Mouse (Mus musculus) liver, embryonic 15.5 days (tissue): ENCODE measurements at regions not wholly inside any gene's neighbourhood (a gene's known extent, or its start where the extent isn't known, plus 50 kb on each side); places are given as distances from the start of the nearest gene placed in this dataset.

Experiments used
- ATAC-seq: fragments of 200-750 bp; cut with Nextera tagmentation; 2 replicates; pipeline ENCODE4 v1.8.0; 2017; ENCODE audit warnings: moderate number of reproducible peaks, mild to moderate bottlenecking, moderate library complexity; ENCODE audit not compliant: insufficient read depth
- H3K27ac ChIP-seq: fragments of 300-500 bp; sonication (generic); replicated peaks from 2 replicates; pipeline ENCODE4 v1.5.1; 2015; ENCODE audit warnings: mild to moderate bottlenecking, inconsistent platforms
- H3K27me3 ChIP-seq: fragments of 300-500 bp; sonication (generic); 2 replicates; pipeline ENCODE4 v1.6.1; 2015; ENCODE audit warnings: mild to moderate bottlenecking, inconsistent platforms
- H3K36me3 ChIP-seq: fragments of 300-500 bp; sonication (generic); replicated peaks from 2 replicates; pipeline ENCODE4 v1.6.1; 2015; ENCODE audit warnings: moderate library complexity, mild to moderate bottlenecking, inconsistent platforms
- H3K4me1 ChIP-seq: fragments of 300-500 bp; sonication (generic); replicated peaks from 2 replicates; pipeline ENCODE4 v1.6.1; 2015; ENCODE audit warnings: inconsistent platforms
- H3K4me2 ChIP-seq: fragments of 300-500 bp; sonication (generic); 2 replicates; pipeline ENCODE4 v1.6.1; 2015; ENCODE audit warnings: moderate library complexity, mild to moderate bottlenecking, inconsistent platforms
- H3K4me3 ChIP-seq: fragments of 300-500 bp; sonication (generic); replicated peaks from 2 replicates; pipeline ENCODE4 v1.5.1; 2015; ENCODE audit warnings: mild to moderate bottlenecking, inconsistent platforms
- H3K9ac ChIP-seq: fragments of 300-500 bp; sonication (generic); 2 replicates; pipeline ENCODE4 v1.6.1; 2015; ENCODE audit warnings: moderate library complexity, mild to moderate bottlenecking, inconsistent platforms
- H3K9me3 ChIP-seq: fragments of 300-500 bp; sonication (generic); replicated peaks from 2 replicates; pipeline ENCODE4 v1.6.1; 2016; ENCODE audit warnings: inconsistent platforms
- WGBS: fragments of 180-500 bp; shearing (Covaris S2); methylation state at CpG from one replicate; pipeline ENCODE4 v1.1.7; 2015; ENCODE audit warnings: mixed read lengths; ENCODE audit not compliant: insufficient replicate concordance; 5-methylcytosine and 5-hydroxymethylcytosine counted together

- Histone ChIP-seq H3K9ac (no peak overlapping the region), H3K4me1 (no peaks in the 10 kb centered on the region), H3K36me3 (no peaks in the 10 kb centered on the region), H3K4me2 (no peak overlapping the region), H3K9me3 (no peaks in the 10 kb centered on the region), H3K27ac (no peak overlapping the region), H3K27me3 (no peaks in the 10 kb centered on the region), H3K4me3 (no peak overlapping the region)
- no peak for ATAC-seq
Measured at GRCm38 (mm10) chr11:17647441-17647840, 306.2 kb downstream of the Etaa1 start.

DNA sequence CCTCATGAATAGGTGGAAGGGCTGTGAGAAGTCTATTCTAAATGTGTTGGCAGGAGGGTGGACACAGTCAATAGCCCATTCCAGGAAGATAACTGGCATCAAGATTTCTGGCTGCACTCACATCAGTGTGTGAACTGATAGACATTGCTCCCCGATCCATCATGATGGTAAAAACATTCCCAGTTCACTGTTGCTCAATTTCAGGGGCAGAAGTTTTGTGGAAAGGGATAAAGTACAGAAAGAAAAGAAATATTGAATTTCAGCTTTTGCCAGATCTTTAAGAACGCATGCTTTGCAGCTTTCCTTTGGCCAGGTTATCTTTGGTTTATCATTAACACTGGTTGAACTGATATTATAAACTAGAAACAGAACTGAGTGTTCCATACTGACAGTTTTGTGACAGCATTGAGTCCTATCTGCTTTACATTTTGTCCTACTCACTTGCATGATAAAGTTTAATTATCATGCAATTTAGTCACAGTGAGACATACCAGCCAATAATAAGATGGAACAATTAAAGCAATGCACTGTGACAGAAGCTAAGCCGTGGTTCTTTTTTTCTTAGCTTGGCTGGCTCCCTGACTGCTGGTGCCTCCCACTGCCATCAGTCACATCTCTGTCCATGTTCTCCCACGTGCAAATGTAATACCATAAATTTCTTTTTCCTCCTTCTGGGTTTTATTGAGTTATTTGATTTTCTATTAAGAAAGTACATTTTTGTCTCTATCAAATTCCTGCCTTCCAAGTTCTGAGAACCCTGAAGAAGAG, 302.1 kb downstream of the Etaa1 start:
- Histone ChIP-seq H3K4me3 (no peak overlapping the region), H3K27me3 (no peaks in the 10 kb centered on the region), H3K9ac (no peak overlapping the region), H3K27ac (no peak overlapping the region), H3K4me2 (no peak overlapping the region), H3K9me3 (no peaks in the 10 kb centered on the region), H3K36me3 (no peaks in the 10 kb centered on the region), H3K4me1 (no peaks in the 10 kb centered on the region)
- no peak for ATAC-seq
- WGBS: 52% methylated on average over 4 of the region's 4 CpGs

GRCm38 (mm10) chr11:17655840-17656239, 297.8 kb downstream of the Etaa1 start:
- H3K27me3 ChIP-seq: no peaks in the 10 kb centered on the region
- no peak overlapping the region for H3K4me2 ChIP-seq
- H3K9ac ChIP-seq: no peak overlapping the region
- no peak overlapping the region for H3K4me3 ChIP-seq
- no peaks in the 10 kb centered on the region for H3K36me3 ChIP-seq
- no peak overlapping the region for H3K27ac ChIP-seq
- H3K9me3 ChIP-seq: no peaks in the 10 kb centered on the region
- no peak for ATAC-seq
- H3K4me1 ChIP-seq: no peaks in the 10 kb centered on the region
- 65% methylated on average over 2 of the region's 2 CpGs for WGBS

DNA sequence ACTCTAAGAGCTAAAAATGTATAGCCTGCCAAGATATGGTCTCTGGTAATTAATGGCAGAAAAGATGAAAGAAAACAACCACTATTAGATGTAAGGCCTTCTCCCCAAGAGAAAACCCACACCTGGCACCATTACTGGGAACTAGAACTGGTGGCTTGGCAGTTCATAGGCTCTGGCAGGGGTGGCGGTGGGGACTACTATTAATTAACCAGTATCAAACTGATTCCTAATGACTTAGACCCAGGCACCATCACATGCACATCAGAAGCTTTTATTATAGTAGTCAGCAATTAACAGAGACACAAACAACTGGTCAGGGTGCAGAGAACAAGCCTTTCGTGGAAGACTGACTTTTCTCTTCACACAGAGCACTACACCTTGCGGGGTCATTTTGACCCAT, 296.0 kb downstream of the Etaa1 start:
- WGBS: 69% methylated on average over 3 of the region's 3 CpGs
- Histone ChIP-seq H3K4me2 (no peak overlapping the region), H3K9ac (no peak overlapping the region), H3K9me3 (no peaks in the 10 kb centered on the region), H3K27ac (no peak overlapping the region), H3K4me1 (no peaks in the 10 kb centered on the region), H3K27me3 (no peaks in the 10 kb centered on the region), H3K4me3 (no peak overlapping the region), H3K36me3 (no peaks in the 10 kb centered on the region)
- no peak for ATAC-seq

GRCm38 (mm10) chr11:17658289-17658688, 295.4 kb downstream of the Etaa1 start:
- H3K4me2 ChIP-seq: no peak overlapping the region
- no peaks in the 10 kb centered on the region for H3K36me3 ChIP-seq
- H3K4me3 ChIP-seq: no peak overlapping the region
- 61% methylated on average over 3 of the region's 3 CpGs for WGBS
- H3K27me3 ChIP-seq: no peaks in the 10 kb centered on the region
- ATAC-seq: no peak
- no peak overlapping the region for H3K9ac ChIP-seq
- no peaks in the 10 kb centered on the region for H3K4me1 ChIP-seq
- H3K27ac ChIP-seq: no peak overlapping the region
- no peaks in the 10 kb centered on the region for H3K9me3 ChIP-seq

GRCm38 (mm10) chr11:17658717-17659116, 295.0 kb downstream of the Etaa1 start:
- Histone ChIP-seq H3K4me1 (no peaks in the 10 kb centered on the region), H3K4me2 (no peak overlapping the region), H3K4me3 (no peak overlapping the region), H3K27me3 (no peaks in the 10 kb centered on the region), H3K36me3 (no peaks in the 10 kb centered on the region), H3K9ac (no peak overlapping the region), H3K27ac (no peak overlapping the region), H3K9me3 (no peaks in the 10 kb centered on the region)
- ATAC-seq: no peak
- WGBS: 62% methylated on average over 4 of the region's 4 CpGs

DNA sequence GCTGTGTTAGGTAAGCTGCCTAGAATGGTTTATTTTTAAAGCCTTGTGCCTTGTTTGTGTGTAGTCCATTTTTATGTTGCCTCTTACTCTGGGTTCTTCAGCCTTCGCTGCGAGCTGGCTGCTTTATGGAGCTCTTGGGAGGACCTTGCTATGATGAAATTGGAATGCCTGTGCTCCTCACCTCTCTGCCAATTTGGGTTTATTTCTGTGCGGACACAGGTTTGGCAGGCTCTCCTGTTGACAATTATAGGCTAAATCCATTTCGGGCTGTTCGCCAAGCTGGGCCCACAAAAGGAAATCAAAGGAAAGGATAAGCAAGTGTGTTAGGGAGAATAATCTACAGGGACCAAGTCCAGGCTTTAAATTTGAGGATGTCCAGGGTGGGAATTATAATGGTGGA, 289.8 kb downstream of the Etaa1 start:
- H3K36me3 ChIP-seq: no peaks in the 10 kb centered on the region
- no peak overlapping the region for H3K9ac ChIP-seq
- H3K27me3 ChIP-seq: no peaks in the 10 kb centered on the region
- 75% methylated on average over 5 of the region's 5 CpGs for WGBS
- ATAC-seq: no peak
- no peaks in the 10 kb centered on the region for H3K4me1 ChIP-seq
- H3K4me3 ChIP-seq: no peak overlapping the region
- H3K27ac ChIP-seq: no peak overlapping the region
- H3K4me2 ChIP-seq: no peak overlapping the region
- H3K9me3 ChIP-seq: no peaks in the 10 kb centered on the region

DNA sequence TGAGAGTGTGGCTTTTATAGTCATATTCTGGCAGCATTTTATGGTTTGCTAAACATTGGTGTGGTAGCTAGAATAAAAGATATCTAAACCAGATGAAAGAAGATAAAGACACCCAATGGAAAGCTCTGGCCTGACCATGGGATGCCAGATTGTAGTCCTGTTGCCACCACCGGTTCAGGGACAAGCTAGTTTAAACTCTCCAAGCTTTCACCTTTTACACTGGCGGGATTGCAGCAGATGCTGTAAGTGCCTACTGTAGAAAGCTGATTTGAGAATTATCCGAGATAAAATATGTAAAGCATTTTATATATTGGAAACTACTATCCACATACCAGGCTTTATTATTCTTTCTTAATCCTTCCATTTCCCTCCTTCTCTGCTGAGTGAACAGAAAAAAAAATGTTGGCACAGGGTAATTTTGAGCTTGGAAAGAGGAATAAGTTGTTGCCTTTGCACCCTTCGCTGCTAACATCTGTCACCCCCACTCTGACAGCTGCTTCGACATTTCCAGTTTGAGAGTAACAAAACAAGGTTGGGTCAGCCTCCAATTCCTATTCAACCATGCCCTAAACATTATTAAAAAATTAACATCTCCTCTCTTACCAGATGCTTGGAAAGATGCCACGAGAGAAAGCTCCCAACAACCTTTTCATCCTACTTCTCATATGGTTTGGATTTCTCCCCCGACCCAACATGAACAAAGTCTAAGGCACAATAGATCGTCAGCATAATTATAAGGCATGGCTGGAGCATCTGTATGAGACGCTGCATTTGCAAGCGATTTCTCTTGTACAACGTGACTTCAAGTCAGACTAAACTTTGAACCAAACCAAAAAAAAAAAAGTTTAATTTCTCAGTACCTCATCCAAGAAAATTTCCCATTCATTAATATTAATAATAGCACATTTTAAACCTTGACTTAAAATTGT, 287.8 kb downstream of the Etaa1 start:
- no peak for ATAC-seq
- no peak overlapping the region for H3K4me2 ChIP-seq
- H3K9me3 ChIP-seq: no peaks in the 10 kb centered on the region
- WGBS: 64% methylated on average over 11 of the region's 11 CpGs
- no peaks in the 10 kb centered on the region for H3K27me3 ChIP-seq
- H3K27ac ChIP-seq: no peak overlapping the region
- no peaks in the 10 kb centered on the region for H3K4me1 ChIP-seq
- no peaks in the 10 kb centered on the region for H3K36me3 ChIP-seq
- H3K4me3 ChIP-seq: no peak overlapping the region
- H3K9ac ChIP-seq: no peak overlapping the region

DNA sequence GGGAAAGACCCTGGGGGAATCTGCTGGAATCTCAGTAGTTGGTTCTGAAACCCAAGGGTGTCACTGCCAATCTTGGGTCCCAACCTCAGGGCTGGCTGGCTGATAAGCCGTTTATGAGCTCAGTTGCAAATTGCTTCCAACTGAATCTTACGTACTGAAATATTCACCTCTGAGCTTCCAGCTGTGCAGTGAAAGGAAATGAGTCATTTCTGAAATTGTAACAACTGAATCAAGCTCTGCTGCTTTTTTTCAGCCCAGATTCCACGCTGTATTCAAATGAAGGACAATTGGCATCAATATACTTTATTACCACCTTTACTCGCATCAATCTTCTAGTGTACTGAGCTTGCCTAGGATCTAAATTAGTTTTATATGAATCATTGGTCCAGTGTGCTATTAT, 272.7 kb downstream of the Etaa1 start:
- Histone ChIP-seq H3K9ac (no peak overlapping the region), H3K4me2 (no peak overlapping the region), H3K4me3 (no peak overlapping the region), H3K4me1 (no peaks in the 10 kb centered on the region), H3K27me3 (no peaks in the 10 kb centered on the region), H3K27ac (no peak overlapping the region), H3K9me3 (no peaks in the 10 kb centered on the region), H3K36me3 (no peaks in the 10 kb centered on the region)
- ATAC-seq: no peak
- WGBS: 45% methylated on average over 4 of the region's 4 CpGs

DNA sequence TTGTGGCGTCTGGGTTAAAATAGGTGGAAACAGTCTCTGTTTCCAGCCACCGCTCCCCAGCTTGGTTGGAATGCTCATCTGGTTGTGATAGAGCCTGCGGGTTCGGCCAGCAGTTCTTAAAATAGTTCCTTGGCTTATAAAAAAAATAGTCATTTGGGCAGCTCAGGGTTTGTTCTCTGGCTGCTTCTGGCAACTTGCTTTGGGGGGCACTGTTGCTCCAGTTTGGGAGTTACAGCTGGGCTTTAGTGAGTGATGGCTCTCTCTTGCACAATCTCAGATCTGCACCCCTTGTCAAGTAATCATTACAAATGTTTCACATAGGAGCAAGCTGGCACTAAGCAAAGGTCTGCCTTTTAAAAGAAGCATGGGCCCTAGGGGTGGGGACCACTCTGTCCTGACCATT, 268.0 kb downstream of the Etaa1 start:
- Histone ChIP-seq H3K27ac (no peak overlapping the region), H3K27me3 (no peaks in the 10 kb centered on the region), H3K4me2 (no peak overlapping the region), H3K4me1 (no peaks in the 10 kb centered on the region), H3K36me3 (no peaks in the 10 kb centered on the region), H3K9ac (no peak overlapping the region), H3K4me3 (no peak overlapping the region), H3K9me3 (no peaks in the 10 kb centered on the region)
- ATAC-seq: no peak
- 27% methylated on average over 4 of the region's 4 CpGs for WGBS

DNA sequence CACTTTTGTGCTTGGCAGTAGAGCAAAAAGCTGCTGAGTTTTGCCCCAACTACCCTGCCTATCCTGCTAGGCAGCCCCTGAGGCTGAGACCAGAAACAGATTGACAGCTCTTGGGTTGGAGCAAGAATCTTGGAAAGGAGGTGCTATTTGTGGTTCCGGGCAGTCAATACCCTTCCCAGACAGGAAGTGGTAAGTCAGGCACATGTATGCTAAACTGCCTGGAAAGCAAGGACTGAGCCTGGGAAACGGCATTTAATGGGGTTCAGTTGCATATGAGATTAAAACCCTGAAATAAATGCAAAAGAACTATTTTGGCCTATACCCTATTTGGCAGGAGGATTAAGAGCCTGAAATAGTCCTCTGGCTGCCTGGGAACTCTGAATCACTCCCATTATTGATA, 266.9 kb downstream of the Etaa1 start:
- no peaks in the 10 kb centered on the region for H3K27me3 ChIP-seq
- no peak overlapping the region for H3K9ac ChIP-seq
- no peaks in the 10 kb centered on the region for H3K4me1 ChIP-seq
- WGBS: 33% methylated on average over 2 of the region's 2 CpGs
- H3K4me2 ChIP-seq: no peak overlapping the region
- no peak for ATAC-seq
- no peaks in the 10 kb centered on the region for H3K9me3 ChIP-seq
- H3K4me3 ChIP-seq: no peak overlapping the region
- H3K27ac ChIP-seq: no peak overlapping the region
- H3K36me3 ChIP-seq: no peaks in the 10 kb centered on the region
